Mouse (Mus musculus): ENCODE results near the gene Zfp574. TPM values are rescaled to one million over a fixed set of nuclear protein-coding genes. Genes with fewer than 3 reads are reported as not detected.
"Not testable (repeated sequence)": the region's sequence is repeated elsewhere in the genome, so short reads cannot be mapped to it uniquely, and the experiment has no call there.

The Zfp574 gene
- total RNA-seq (2021): 18.8 and 19.2 TPM in 2 replicates
- long read RNA-seq, experiment 1, full-length matches to known transcripts: 25 of 40 reads
- long read RNA-seq, experiment 1, partial matches to known transcripts: 14 of 40 reads
- long read RNA-seq, experiment 1, other reads (novel, unspliced or antisense): 1 of 40 reads
- long read RNA-seq, experiment 2, full-length matches to known transcripts: 25 of 27 reads
- long read RNA-seq, experiment 2, partial matches to known transcripts: 0 of 27 reads
- long read RNA-seq, experiment 2, other reads (novel, unspliced or antisense): 2 of 27 reads

GRCm38 (mm10) chr7:25071979-25072715, at the start of gene Zfp574, which contains the start of gene Grik5:
TSS of gene Zfp574 (plus strand) at chr7:25072567.
TSS of gene Grik5 (minus strand) at chr7:25072346.
- DNase-seq: peak; percentile 51

GRCm38 (mm10) chr7:25025855-25026439, 46.4 kb upstream of the Zfp574 start:
- DNase-seq: peak; percentile 56

GRCm38 (mm10) chr7:25026452-25026851, 45.9 kb upstream of the Zfp574 start:
- DNase-seq: peak; percentile 63

- peak; percentile 87 for DNase-seq
Measured at GRCm38 (mm10) chr7:25030032-25030753, 42.2 kb upstream of the Zfp574 start.

- DNase-seq: no peak
Measured at GRCm38 (mm10) chr7:25031528-25031927, 40.8 kb upstream of the Zfp574 start.

- no peak for DNase-seq
Measured at GRCm38 (mm10) chr7:25034796-25035195, 37.6 kb upstream of the Zfp574 start.

- peak; percentile 79 for DNase-seq
Measured at GRCm38 (mm10) chr7:25035916-25036315, 36.5 kb upstream of the Zfp574 start.

- DNase-seq: no peak
Measured at GRCm38 (mm10) chr7:25041921-25042320, 30.4 kb upstream of the Zfp574 start.

GRCm38 (mm10) chr7:25044599-25044998, 27.8 kb upstream of the Zfp574 start:
- not testable (repeated sequence) for DNase-seq

GRCm38 (mm10) chr7:25047363-25047762, 25.0 kb upstream of the Zfp574 start:
- peak; percentile 77 for DNase-seq

GRCm38 (mm10) chr7:25049295-25049930, 23.0 kb upstream of the Zfp574 start:
- no peak for DNase-seq

- DNase-seq: no peak
Measured at GRCm38 (mm10) chr7:25052587-25052986, 19.8 kb upstream of the Zfp574 start.

- no peak for DNase-seq
Measured at GRCm38 (mm10) chr7:25056951-25057350, 15.4 kb upstream of the Zfp574 start.

- DNase-seq: no peak
Measured at GRCm38 (mm10) chr7:25057888-25058287, 14.5 kb upstream of the Zfp574 start.

- no peak for DNase-seq
Measured at GRCm38 (mm10) chr7:25058394-25058793, 14.0 kb upstream of the Zfp574 start.

GRCm38 (mm10) chr7:25058836-25059235, 13.5 kb upstream of the Zfp574 start:
- DNase-seq: peak; percentile 63

GRCm38 (mm10) chr7:25063346-25063745, 9.0 kb upstream of the Zfp574 start:
- DNase-seq: no peak

- DNase-seq: no peak
Measured at GRCm38 (mm10) chr7:25063900-25064299, 8.5 kb upstream of the Zfp574 start.

- no peak for DNase-seq
Measured at GRCm38 (mm10) chr7:25067338-25067737, 5.0 kb upstream of the Zfp574 start.

GRCm38 (mm10) chr7:25067909-25068656, 4.3 kb upstream of the Zfp574 start:
- peak; percentile 40 for DNase-seq

- no peak for DNase-seq
Measured at GRCm38 (mm10) chr7:25068724-25069123, 3.6 kb upstream of the Zfp574 start.
